Mouse (Mus musculus) lung, embryonic 15.5 days (tissue): ENCODE data around the gene Stag2. TPM values are rescaled to one million over a fixed set of nuclear protein-coding genes. Genes with fewer than 3 reads are reported as not detected.

Experiments used
- ATAC-seq: fragments of 200-750 bp; cut with Nextera tagmentation; 2 replicates; pipeline ENCODE4 v1.8.0; 2017; ENCODE audit warnings: moderate number of reproducible peaks, borderline replicate concordance; ENCODE audit not compliant: low FRiP score, low TSS enrichment; ENCODE audit errors: extremely low read depth
- H3K27ac ChIP-seq: fragments of 300-500 bp; sonication (generic); 2 replicates; pipeline ENCODE4 v1.5.1; 2015; ENCODE audit warnings: moderate library complexity, mild to moderate bottlenecking, inconsistent platforms
- H3K27me3 ChIP-seq: fragments of 300-500 bp; sonication (generic); 2 replicates; pipeline ENCODE4 v1.6.1; 2015; ENCODE audit warnings: inconsistent platforms
- H3K36me3 ChIP-seq: fragments of 300-500 bp; sonication (generic); 2 replicates; pipeline ENCODE4 v1.6.1; 2015; ENCODE audit warnings: inconsistent platforms
- H3K4me1 ChIP-seq: fragments of 300-500 bp; sonication (generic); 2 replicates; pipeline ENCODE4 v1.6.1; 2015; ENCODE audit warnings: inconsistent platforms
- H3K4me2 ChIP-seq: fragments of 300-500 bp; sonication (generic); 2 replicates; pipeline ENCODE4 v1.6.1; 2015; ENCODE audit warnings: inconsistent platforms, mild to moderate bottlenecking, moderate library complexity
- H3K4me3 ChIP-seq: fragments of 300-500 bp; sonication (generic); 2 replicates; pipeline ENCODE4 v1.5.1; 2015; ENCODE audit warnings: mild to moderate bottlenecking, inconsistent platforms
- H3K9ac ChIP-seq: fragments of 300-500 bp; sonication (generic); 2 replicates; pipeline ENCODE4 v1.6.1; 2015; ENCODE audit warnings: inconsistent platforms
- H3K9me3 ChIP-seq: fragments of 300-500 bp; sonication (generic); 2 replicates; pipeline ENCODE4 v1.6.1; 2016; ENCODE audit warnings: inconsistent platforms
- WGBS: fragments of 180-500 bp; shearing (Covaris S2); methylation state at CpG from one replicate; pipeline ENCODE4 v1.1.7; 2015; 5-methylcytosine and 5-hydroxymethylcytosine counted together
- polyA plus RNA-seq: library from polyadenylated mRNA; unstranded; fragments of >200 nt; fragmentation: Nextera tagmentation; extraction: Ambion mirVana; gene quantifications from 2 replicates; pipeline ENCODE4 v1.2.1, GENCODE M21; 2015

The Stag2 gene
- polyA plus RNA-seq, 1 experiment from 2014 or later, result 48.9 TPM

- no peak for ATAC-seq
- Histone ChIP-seq H3K4me3 (peak overlapping the region; percentile 60), H3K36me3 (no peaks in the 10 kb centered on the region), H3K27ac (peak overlapping the region; percentile 100), H3K9ac (peak overlapping the region; percentile 50), H3K4me2 (peak overlapping the region; percentile 54), H3K27me3 (no peaks in the 10 kb centered on the region), H3K4me1 (no peaks in the 10 kb centered on the region), H3K9me3 (no peaks in the 10 kb centered on the region)
- WGBS, result 15% methylated on average over 25 of the region's 25 CpGs
Measured at GRCm38 (mm10) chrX:42151024-42151754, 2.1 kb downstream of the Stag2 start.

GRCm38 (mm10) chrX:42151903-42152369 lies 2.8 kb downstream of the Stag2 start:
- 18% methylated on average over 17 of the region's 17 CpGs for WGBS
- Histone ChIP-seq H3K4me3 (peak overlapping the region; percentile 60), H3K36me3 (no peaks in the 10 kb centered on the region), H3K27ac (peak overlapping the region; percentile 100), H3K4me1 (no peaks in the 10 kb centered on the region), H3K9me3 (no peaks in the 10 kb centered on the region), H3K27me3 (no peaks in the 10 kb centered on the region), H3K9ac (peak overlapping the region; percentile 50), H3K4me2 (peak overlapping the region; percentile 54)
- peak; percentile 77 for ATAC-seq

- no peaks in the 10 kb centered on the region for H3K4me1 ChIP-seq
- peak overlapping the region; percentile 60 for H3K4me3 ChIP-seq
- H3K27me3 ChIP-seq, result no peaks in the 10 kb centered on the region
- no peaks in the 10 kb centered on the region for H3K9me3 ChIP-seq
- 7% methylated on average over 4 of the region's 4 CpGs for WGBS
- no peak overlapping the region for H3K27ac ChIP-seq
- peak overlapping the region; percentile 54 for H3K4me2 ChIP-seq
- H3K36me3 ChIP-seq, result no peaks in the 10 kb centered on the region
- no peak for ATAC-seq
- no peak overlapping the region; the same call in 1 of the 2 replicates for H3K9ac ChIP-seq
Measured at GRCm38 (mm10) chrX:42153056-42153455, 3.9 kb downstream of the Stag2 start.

GRCm38 (mm10) chrX:42165455-42165854 lies 16.3 kb downstream of the Stag2 start:
- Histone ChIP-seq H3K4me2 (no peak overlapping the region), H3K4me3 (no peak overlapping the region), H3K27me3 (no peaks in the 10 kb centered on the region), H3K9ac (no peak overlapping the region), H3K9me3 (no peaks in the 10 kb centered on the region), H3K36me3 (no peaks in the 10 kb centered on the region), H3K4me1 (no peaks in the 10 kb centered on the region), H3K27ac (no peak overlapping the region)
- 90% methylated on average over 1 of the region's 1 CpGs for WGBS
- no peak for ATAC-seq

GRCm38 (mm10) chrX:42170811-42171210 lies 21.7 kb downstream of the Stag2 start:
- H3K4me2 ChIP-seq, result no peak overlapping the region
- H3K9me3 ChIP-seq, result no peaks in the 10 kb centered on the region
- H3K4me3 ChIP-seq, result no peak overlapping the region
- WGBS, result 83% methylated on average over 5 of the region's 5 CpGs
- H3K27ac ChIP-seq, result no peak overlapping the region
- no peaks in the 10 kb centered on the region for H3K4me1 ChIP-seq
- no peaks in the 10 kb centered on the region for H3K36me3 ChIP-seq
- H3K9ac ChIP-seq, result no peak overlapping the region
- no peaks in the 10 kb centered on the region for H3K27me3 ChIP-seq
- ATAC-seq, result no peak

- H3K36me3 ChIP-seq, result no peaks in the 10 kb centered on the region
- no peak for ATAC-seq
- WGBS, result 57% methylated on average over 3 of the region's 3 CpGs
- H3K9ac ChIP-seq, result no peak overlapping the region
- H3K4me3 ChIP-seq, result no peak overlapping the region
- H3K27ac ChIP-seq, result no peak overlapping the region
- H3K4me1 ChIP-seq, result no peaks in the 10 kb centered on the region
- H3K9me3 ChIP-seq, result no peaks in the 10 kb centered on the region
- no peak overlapping the region for H3K4me2 ChIP-seq
- no peaks in the 10 kb centered on the region for H3K27me3 ChIP-seq
Measured at GRCm38 (mm10) chrX:42187590-42187989, 38.5 kb downstream of the Stag2 start.

GRCm38 (mm10) chrX:42188825-42189426 lies 39.8 kb downstream of the Stag2 start:
- ATAC-seq, result no peak
- no peak overlapping the region for H3K4me3 ChIP-seq
- H3K4me1 ChIP-seq, result no peaks in the 10 kb centered on the region
- WGBS, result 72% methylated on average over 2 of the region's 2 CpGs
- no peaks in the 10 kb centered on the region for H3K36me3 ChIP-seq
- no peak overlapping the region for H3K4me2 ChIP-seq
- no peak overlapping the region for H3K27ac ChIP-seq
- no peaks in the 10 kb centered on the region for H3K27me3 ChIP-seq
- H3K9ac ChIP-seq, result no peak overlapping the region
- no peaks in the 10 kb centered on the region for H3K9me3 ChIP-seq

- Histone ChIP-seq H3K9ac (no peak overlapping the region), H3K9me3 (no peaks in the 10 kb centered on the region), H3K27ac (no peak overlapping the region), H3K36me3 (no peaks in the 10 kb centered on the region), H3K4me3 (no peak overlapping the region), H3K4me1 (no peaks in the 10 kb centered on the region), H3K4me2 (no peak overlapping the region), H3K27me3 (no peaks in the 10 kb centered on the region)
- WGBS, result 73% methylated on average over 3 of the region's 3 CpGs
- no peak for ATAC-seq
Measured at GRCm38 (mm10) chrX:42194608-42195007, 45.5 kb downstream of the Stag2 start.

GRCm38 (mm10) chrX:42202482-42202881 lies 53.4 kb downstream of the Stag2 start:
- no peak for ATAC-seq
- WGBS, result 90% methylated on average over 4 of the region's 4 CpGs
- H3K36me3 ChIP-seq, result no peaks in the 10 kb centered on the region
- H3K4me1 ChIP-seq, result no peaks in the 10 kb centered on the region
- H3K9me3 ChIP-seq, result no peaks in the 10 kb centered on the region
- no peak overlapping the region for H3K4me2 ChIP-seq
- no peak overlapping the region for H3K9ac ChIP-seq
- no peaks in the 10 kb centered on the region for H3K27me3 ChIP-seq
- H3K4me3 ChIP-seq, result no peak overlapping the region
- H3K27ac ChIP-seq, result no peak overlapping the region

GRCm38 (mm10) chrX:42215742-42216141 lies 66.6 kb downstream of the Stag2 start:
- Histone ChIP-seq H3K4me1 (no peaks in the 10 kb centered on the region), H3K4me3 (no peak overlapping the region), H3K4me2 (no peak overlapping the region), H3K36me3 (no peaks in the 10 kb centered on the region), H3K27ac (no peak overlapping the region), H3K9ac (no peak overlapping the region), H3K9me3 (no peaks in the 10 kb centered on the region), H3K27me3 (no peaks in the 10 kb centered on the region)
- no peak for ATAC-seq
- 85% methylated on average over 1 of the region's 1 CpGs for WGBS

- H3K27ac ChIP-seq, result no peak overlapping the region
- H3K4me1 ChIP-seq, result no peaks in the 10 kb centered on the region
- WGBS, result 88% methylated on average over 10 of the region's 10 CpGs
- H3K36me3 ChIP-seq, result peaks cover 2% of the 10 kb centered on the region; the same call in 1 of the 2 replicates
- no peaks in the 10 kb centered on the region for H3K27me3 ChIP-seq
- ATAC-seq, result no peak
- no peak overlapping the region for H3K4me2 ChIP-seq
- H3K9me3 ChIP-seq, result no peaks in the 10 kb centered on the region
- H3K4me3 ChIP-seq, result no peak overlapping the region
- no peak overlapping the region for H3K9ac ChIP-seq
Measured at GRCm38 (mm10) chrX:42250342-42250741, 101.2 kb downstream of the Stag2 start.

GRCm38 (mm10) chrX:42272713-42273112 lies 123.6 kb downstream of the Stag2 start:
- Histone ChIP-seq H3K4me2 (no peak overlapping the region), H3K9me3 (no peaks in the 10 kb centered on the region), H3K9ac (no peak overlapping the region), H3K4me1 (no peaks in the 10 kb centered on the region), H3K27me3 (no peaks in the 10 kb centered on the region), H3K4me3 (no peak overlapping the region), H3K27ac (no peak overlapping the region), H3K36me3 (0 out of 2 replicates have a peak, but pooled peaks cover 4% of the 10 kb centered on the region)
- ATAC-seq, result no peak
